Mouse (Mus musculus): ENCODE measurements around the gene Tmc7.

- TF ChIP-seq CTCF (conservative IDR thresholded peaks at IDR 0.05; ENCODE audit: low read length) = no peak
- no peak for TF ChIP-seq NANOG (IDR thresholded peaks at IDR 0.05; ENCODE audit: borderline replicate concordance, low read length)
Measured at GRCm38 (mm10) chr7:118526967-118527366, 57.6 kb downstream of the Tmc7 start.
